Comparison of ENCODE assay signal across 12 mouse cellular contexts in genomic region chr2:145850779-145851178, GRCm38 (mm10). TPM values are rescaled to one million over a fixed set of nuclear protein-coding genes. Genes with fewer than 3 reads are reported as not detected.
DNase-seq lines count a peak whose midpoint lies in the region; ATAC-seq and TF ChIP-seq lines count a peak whose summit lies in the region.
"Had no signal": no experiment of that assay in that cellular context is flagged by ENCODE, and none has a peak within 500 bp of the region (broad histone marks: within the 10 kb centered on the region; RNA-seq: fewer than 3 reads in every experiment).

No protein-coding gene starts in this region.

- TF ChIP-seq POLR2A in lung, adult 2 months (IDR thresholded peaks at IDR 0.05; ENCODE audit: borderline replicate concordance, extremely low read depth, low read depth, low read length): no peak

- peak; percentile 82; the same call in 1 of the 2 replicates for ATAC-seq in lung, embryonic 15.5 days (ENCODE audit: borderline replicate concordance, extremely low read depth, low FRiP score, low TSS enrichment)
- ATAC-seq in intestine, embryonic 16.5 days: 0 out of 2 replicates have a peak, but pooled peaks have one; percentile 57
- ATAC-seq in liver, embryonic 15.5 days (ENCODE audit: insufficient read depth): peak; percentile 52; the same call in 1 of the 2 replicates
- ATAC-seq in hindbrain, embryonic 16.5 days: no peak
- ATAC-seq: inflammation-experienced regulatory T-cells, adult 6 months; midbrain, embryonic 13.5 days had no signal

- no peaks in the 10 kb centered on the region for H3K27me3 ChIP-seq in lung, embryonic 15.5 days
- no peaks in the 10 kb centered on the region for H3K27me3 ChIP-seq in embryonic facial prominence, embryonic 10.5 days (replicated peaks; ENCODE audit: low read depth, poor library complexity, severe bottlenecking)
- no peaks in the 10 kb centered on the region for H3K27me3 ChIP-seq in intestine, embryonic 16.5 days (replicated peaks; ENCODE audit: control insufficient read depth, insufficient read depth, low read length)
- no peaks in the 10 kb centered on the region for H3K27me3 ChIP-seq in liver, embryonic 15.5 days
- H3K27me3 ChIP-seq in hindbrain, embryonic 16.5 days (replicated peaks; ENCODE audit: control insufficient read depth, insufficient read depth, low read length): no peaks in the 10 kb centered on the region
- H3K27me3 ChIP-seq: midbrain, embryonic 13.5 days had no signal

- no peak overlapping the region for H3K9ac ChIP-seq in lung, embryonic 15.5 days
- H3K9ac ChIP-seq in intestine, embryonic 16.5 days (ENCODE audit: low read depth, low read length): no peak overlapping the region
- no peak overlapping the region for H3K9ac ChIP-seq in liver, embryonic 15.5 days
- H3K9ac ChIP-seq in hindbrain, embryonic 16.5 days (ENCODE audit: low read depth, low read length): no peak overlapping the region
- H3K9ac ChIP-seq: midbrain, embryonic 13.5 days had no signal

- H3K9me3 ChIP-seq in lung, embryonic 15.5 days: no peaks in the 10 kb centered on the region
- H3K9me3 ChIP-seq in embryonic facial prominence, embryonic 10.5 days: no peaks in the 10 kb centered on the region
- no peaks in the 10 kb centered on the region for H3K9me3 ChIP-seq in intestine, embryonic 16.5 days (ENCODE audit: control insufficient read depth, low read length)
- no peaks in the 10 kb centered on the region for H3K9me3 ChIP-seq in liver, embryonic 15.5 days (replicated peaks)
- no peaks in the 10 kb centered on the region for H3K9me3 ChIP-seq in hindbrain, embryonic 16.5 days (ENCODE audit: control insufficient read depth, low read length)
- H3K9me3 ChIP-seq: midbrain, embryonic 13.5 days had no signal

- WGBS in lung, embryonic 15.5 days: 47% methylated on average over 4 of the region's 4 CpGs
- WGBS in lung, adult 2 months: 39% methylated on average over 4 of the region's 4 CpGs
- 42% methylated on average over 4 of the region's 4 CpGs for WGBS in embryonic facial prominence, embryonic 10.5 days
- 41% methylated on average over 4 of the region's 4 CpGs for WGBS in intestine, embryonic 16.5 days
- 60% methylated on average over 4 of the region's 4 CpGs for WGBS in liver, embryonic 15.5 days (ENCODE audit: insufficient replicate concordance)
- WGBS in hindbrain, embryonic 16.5 days: 47% methylated on average over 4 of the region's 4 CpGs

- no peak overlapping the region for H3K4me2 ChIP-seq in lung, embryonic 15.5 days
- H3K4me2 ChIP-seq in intestine, embryonic 16.5 days (ENCODE audit: low read depth, low read length): no peak overlapping the region
- H3K4me2 ChIP-seq in liver, embryonic 15.5 days: no peak overlapping the region
- H3K4me2 ChIP-seq in hindbrain, embryonic 16.5 days (ENCODE audit: low read length): no peak overlapping the region
- H3K4me2 ChIP-seq: midbrain, embryonic 13.5 days had no signal

- H3K4me1 ChIP-seq in lung, embryonic 15.5 days: peaks cover 23% of the 10 kb centered on the region; the same call in 1 of the 2 replicates
- peaks cover 16% of the 10 kb centered on the region for H3K4me1 ChIP-seq in lung, adult 2 months (ENCODE audit: control insufficient read depth, insufficient read depth, low read length)
- H3K4me1 ChIP-seq in embryonic facial prominence, embryonic 10.5 days: peaks cover 28% of the 10 kb centered on the region
- H3K4me1 ChIP-seq in intestine, embryonic 16.5 days (ENCODE audit: control insufficient read depth, insufficient read depth, low read length): peaks cover 10% of the 10 kb centered on the region
- H3K4me1 ChIP-seq in liver, embryonic 15.5 days (replicated peaks): no peaks in the 10 kb centered on the region
- H3K4me1 ChIP-seq in hindbrain, embryonic 16.5 days (ENCODE audit: control insufficient read depth, insufficient read depth, low read depth, low read length): no peaks in the 10 kb centered on the region

- H3K27ac ChIP-seq in lung, embryonic 15.5 days: peak overlapping the region; percentile 57
- H3K27ac ChIP-seq in embryonic facial prominence, embryonic 10.5 days (replicated peaks): peak overlapping the region; percentile 46; the same call in 1 of the 2 replicates
- no peak overlapping the region for H3K27ac ChIP-seq in intestine, embryonic 16.5 days (ENCODE audit: low read length)
- no peak overlapping the region for H3K27ac ChIP-seq in liver, embryonic 15.5 days (replicated peaks)
- no peak overlapping the region for H3K27ac ChIP-seq in hindbrain, embryonic 16.5 days (ENCODE audit: low read depth, low read length)
- H3K27ac ChIP-seq: midbrain, embryonic 13.5 days had no signal

- H3K4me3 ChIP-seq in lung, embryonic 15.5 days: no peak overlapping the region
- H3K4me3 ChIP-seq in lung, adult 2 months (replicated peaks; ENCODE audit: extremely low read depth, low read depth, low read length): no peak overlapping the region
- H3K4me3 ChIP-seq in embryonic facial prominence, embryonic 10.5 days: no peak overlapping the region
- no peak overlapping the region for H3K4me3 ChIP-seq in intestine, embryonic 16.5 days (ENCODE audit: low read length)
- H3K4me3 ChIP-seq in liver, embryonic 15.5 days (replicated peaks): no peak overlapping the region
- no peak overlapping the region for H3K4me3 ChIP-seq in hindbrain, embryonic 16.5 days (ENCODE audit: low read length)
- H3K4me3 ChIP-seq: midbrain, embryonic 13.5 days had no signal

- no peak for DNase-seq in lung, adult 2 months
- DNase-seq in embryonic facial prominence, embryonic 10.5 days (ENCODE audit: low spot score): peak; percentile 49
- no peak for DNase-seq in cerebellum, postnatal 4 days (ENCODE audit: low spot score in 2 of 2)
- DNase-seq in adrenal gland, adult 18-20 months (ENCODE audit: low spot score in 2 of 2): no peak
- DNase-seq: cerebellum, postnatal 36 days; gastrocnemius, postnatal 36 days had no signal

- no peak for TF ChIP-seq CTCF in lung, adult 2 months (IDR thresholded peaks at IDR 0.05; ENCODE audit: insufficient read depth, low read length)

- H3K36me3 ChIP-seq in lung, embryonic 15.5 days: peaks cover 3% of the 10 kb centered on the region; the same call in 1 of the 2 replicates
- peaks cover 4% of the 10 kb centered on the region; the same call in 1 of the 2 replicates for H3K36me3 ChIP-seq in embryonic facial prominence, embryonic 10.5 days (replicated peaks)
- H3K36me3 ChIP-seq in intestine, embryonic 16.5 days (ENCODE audit: control insufficient read depth, insufficient read depth, low read length): no peaks in the 10 kb centered on the region
- no peaks in the 10 kb centered on the region for H3K36me3 ChIP-seq in liver, embryonic 15.5 days (replicated peaks)
- peaks cover 2% of the 10 kb centered on the region; the same call in 1 of the 2 replicates for H3K36me3 ChIP-seq in hindbrain, embryonic 16.5 days (ENCODE audit: control insufficient read depth, insufficient read depth, low read length)
- H3K36me3 ChIP-seq: midbrain, embryonic 13.5 days had no signal

RNA-seq across cellular contexts. Expression of gene Naa20, which starts 51.1 kb away (rescaled TPM):
- 160 and 163 TPM in 2 replicates for polyA plus RNA-seq in lung, embryonic 15.5 days (2015; fragmentation: Nextera tagmentation; extraction: Ambion mirVana)
- 23.5 and 27.3 TPM in 2 replicates for polyA plus RNA-seq in lung, adult 2 months (2012; rRNA removed)
- polyA plus RNA-seq in embryonic facial prominence, embryonic 10.5 days (2016; fragmentation: Nextera tagmentation; extraction: Ambion mirVana): 160 and 162 TPM in 2 replicates
- 137 TPM in 2 replicates for polyA plus RNA-seq in intestine, embryonic 16.5 days (2015; fragmentation: Nextera tagmentation; extraction: Ambion mirVana)
- polyA plus RNA-seq in liver, embryonic 15.5 days (2015; fragmentation: Nextera tagmentation; extraction: Ambion mirVana): 46.5 and 50.3 TPM in 2 replicates
- polyA plus RNA-seq in hindbrain, embryonic 16.5 days (2015; fragmentation: Nextera tagmentation; extraction: Ambion mirVana): 126 and 139 TPM in 2 replicates
- total RNA-seq in adrenal gland, adult 18-20 months (2021): 10 to 100 TPM; 50.6 to 59.5 TPM

Comparison
In these comparisons a context has a peak if more than half of its experiments do, and no peak if none do; other contexts are left out.
1. H3K27ac ChIP-seq: peak in lung, embryonic 15.5 days (single experiment) and embryonic facial prominence, embryonic 10.5 days (single experiment); none in intestine, embryonic 16.5 days (single experiment), liver, embryonic 15.5 days (single experiment) and hindbrain, embryonic 16.5 days (single experiment).